Mouse (Mus musculus) kidney, embryonic 14.5 days (tissue): ENCODE measurements at regions not wholly inside any gene's neighbourhood (a gene's known extent, or its start where the extent isn't known, plus 50 kb on each side); places are given as distances from the start of the nearest gene placed in this dataset.

Experiments
- ATAC-seq: fragments of 200-750 bp; cut with Nextera tagmentation; 2 replicates; pipeline ENCODE4 v1.8.0; 2017; ENCODE audit warnings: moderate number of reproducible peaks, mild to moderate bottlenecking, moderate TSS enrichment, moderate library complexity; ENCODE audit not compliant: low FRiP score, low TSS enrichment
- H3K27ac ChIP-seq: fragments of 300-500 bp; sonication (generic); 2 replicates; pipeline ENCODE4 v1.5.1; 2014; ENCODE audit warnings: low read depth, mild to moderate bottlenecking, low read length, moderate library complexity, mixed read lengths
- H3K27me3 ChIP-seq: fragments of 300-500 bp; sonication (generic); 2 replicates; pipeline ENCODE4 v1.6.1; 2014; ENCODE audit warnings: mild to moderate bottlenecking, low read length; ENCODE audit not compliant: control insufficient read depth, insufficient read depth
- H3K36me3 ChIP-seq: fragments of 300-500 bp; sonication (generic); 2 replicates; pipeline ENCODE4 v1.6.1; 2014; ENCODE audit warnings: low read length, mixed read lengths; ENCODE audit not compliant: control insufficient read depth, insufficient read depth
- H3K4me1 ChIP-seq: fragments of 300-500 bp; sonication (generic); 2 replicates; pipeline ENCODE4 v1.6.1; 2014; ENCODE audit warnings: low read length, mixed read lengths; ENCODE audit not compliant: control insufficient read depth, insufficient read depth
- H3K4me2 ChIP-seq: fragments of 300-500 bp; sonication (generic); replicated peaks from 2 replicates; pipeline ENCODE4 v1.6.1; 2014; ENCODE audit warnings: low read depth, mild to moderate bottlenecking, low read length
- H3K4me3 ChIP-seq: fragments of 300-500 bp; sonication (generic); 2 replicates; pipeline ENCODE4 v1.5.1; 2014; ENCODE audit warnings: mild to moderate bottlenecking, low read length
- H3K9ac ChIP-seq: fragments of 300-500 bp; sonication (generic); 2 replicates; pipeline ENCODE4 v1.6.1; 2014; ENCODE audit warnings: low read depth, mild to moderate bottlenecking, low read length, moderate library complexity
- H3K9me3 ChIP-seq: fragments of 300-500 bp; sonication (generic); 2 replicates; pipeline ENCODE4 v1.6.1; 2016; ENCODE audit warnings: low read length; ENCODE audit not compliant: control insufficient read depth
- WGBS: fragments of 180-500 bp; shearing (Covaris S2); extraction: QIAGEN DNeasy Blood & Tissue Kit; methylation state at CpG from one replicate; pipeline ENCODE4 v1.1.7; 2014; 5-methylcytosine and 5-hydroxymethylcytosine counted together

- H3K4me2 ChIP-seq = no peak overlapping the region
- H3K36me3 ChIP-seq = no peaks in the 10 kb centered on the region
- H3K4me1 ChIP-seq = no peaks in the 10 kb centered on the region
- ATAC-seq = no peak
- H3K9me3 ChIP-seq = no peaks in the 10 kb centered on the region
- H3K4me3 ChIP-seq = no peak overlapping the region
- H3K27me3 ChIP-seq = no peaks in the 10 kb centered on the region
- H3K9ac ChIP-seq = no peak overlapping the region
- WGBS = 80% methylated on average over 12 of the region's 12 CpGs
- H3K27ac ChIP-seq = no peak overlapping the region; the same call in 1 of the 2 replicates
Measured at GRCm38 (mm10) chr11:45191392-45192189, 574.5 kb downstream of the Ebf1 start.

GRCm38 (mm10) chr11:45193319-45193718, 576.2 kb downstream of the Ebf1 start:
- Histone ChIP-seq H3K36me3 (no peaks in the 10 kb centered on the region), H3K4me1 (no peaks in the 10 kb centered on the region), H3K27me3 (no peaks in the 10 kb centered on the region), H3K9ac (no peak overlapping the region), H3K9me3 (no peaks in the 10 kb centered on the region), H3K4me2 (no peak overlapping the region), H3K4me3 (no peak overlapping the region), H3K27ac (no peak overlapping the region)
- no peak for ATAC-seq
- WGBS = 92% methylated on average over 5 of the region's 5 CpGs

GRCm38 (mm10) chr11:45199520-45199919, 582.4 kb downstream of the Ebf1 start:
- no peaks in the 10 kb centered on the region for H3K4me1 ChIP-seq
- no peak overlapping the region for H3K9ac ChIP-seq
- H3K27me3 ChIP-seq = no peaks in the 10 kb centered on the region
- ATAC-seq = no peak
- 80% methylated on average over 4 of the region's 4 CpGs for WGBS
- H3K9me3 ChIP-seq = no peaks in the 10 kb centered on the region
- no peak overlapping the region for H3K27ac ChIP-seq
- H3K4me3 ChIP-seq = no peak overlapping the region
- H3K4me2 ChIP-seq = no peak overlapping the region
- no peaks in the 10 kb centered on the region for H3K36me3 ChIP-seq

GRCm38 (mm10) chr11:45200714-45201405, 583.7 kb downstream of the Ebf1 start:
- WGBS = 69% methylated on average over 9 of the region's 9 CpGs
- H3K27me3 ChIP-seq = no peaks in the 10 kb centered on the region
- H3K4me1 ChIP-seq = no peaks in the 10 kb centered on the region
- no peak overlapping the region for H3K27ac ChIP-seq
- ATAC-seq = no peak
- H3K4me2 ChIP-seq = no peak overlapping the region
- no peak overlapping the region for H3K4me3 ChIP-seq
- no peaks in the 10 kb centered on the region for H3K9me3 ChIP-seq
- no peak overlapping the region for H3K9ac ChIP-seq
- H3K36me3 ChIP-seq = no peaks in the 10 kb centered on the region

- no peak overlapping the region for H3K4me2 ChIP-seq
- no peak overlapping the region for H3K4me3 ChIP-seq
- no peak overlapping the region for H3K9ac ChIP-seq
- ATAC-seq = no peak
- no peak overlapping the region for H3K27ac ChIP-seq
- H3K9me3 ChIP-seq = no peaks in the 10 kb centered on the region
- H3K4me1 ChIP-seq = no peaks in the 10 kb centered on the region
- no peaks in the 10 kb centered on the region for H3K27me3 ChIP-seq
- 61% methylated on average over 5 of the region's 5 CpGs for WGBS
- H3K36me3 ChIP-seq = no peaks in the 10 kb centered on the region
Measured at GRCm38 (mm10) chr11:45203446-45203845, 586.3 kb downstream of the Ebf1 start.

- Histone ChIP-seq H3K27me3 (no peaks in the 10 kb centered on the region), H3K36me3 (no peaks in the 10 kb centered on the region), H3K4me2 (no peak overlapping the region), H3K4me1 (no peaks in the 10 kb centered on the region), H3K27ac (no peak overlapping the region), H3K9ac (no peak overlapping the region), H3K9me3 (no peaks in the 10 kb centered on the region), H3K4me3 (no peak overlapping the region)
- ATAC-seq = no peak
- 76% methylated on average over 8 of the region's 8 CpGs for WGBS
Measured at GRCm38 (mm10) chr11:45206611-45207525, 589.8 kb downstream of the Ebf1 start.

- no peaks in the 10 kb centered on the region for H3K27me3 ChIP-seq
- WGBS = 31% methylated on average over 1 of the region's 1 CpGs
- no peak overlapping the region for H3K4me2 ChIP-seq
- no peak overlapping the region for H3K4me3 ChIP-seq
- H3K9me3 ChIP-seq = no peaks in the 10 kb centered on the region
- no peaks in the 10 kb centered on the region for H3K36me3 ChIP-seq
- no peaks in the 10 kb centered on the region for H3K4me1 ChIP-seq
- H3K27ac ChIP-seq = no peak overlapping the region
- ATAC-seq = no peak
- H3K9ac ChIP-seq = no peak overlapping the region
Measured at GRCm38 (mm10) chr11:45214096-45214495, 597.0 kb downstream of the Ebf1 start.

- 72% methylated on average over 3 of the region's 3 CpGs for WGBS
- no peak for ATAC-seq
- no peaks in the 10 kb centered on the region for H3K27me3 ChIP-seq
- no peaks in the 10 kb centered on the region for H3K4me1 ChIP-seq
- no peaks in the 10 kb centered on the region for H3K36me3 ChIP-seq
- no peak overlapping the region for H3K27ac ChIP-seq
- H3K4me3 ChIP-seq = no peak overlapping the region
- no peak overlapping the region for H3K4me2 ChIP-seq
- no peak overlapping the region for H3K9ac ChIP-seq
- no peaks in the 10 kb centered on the region for H3K9me3 ChIP-seq
Measured at GRCm38 (mm10) chr11:45216942-45217474, 599.9 kb downstream of the Ebf1 start.
